Mouse (Mus musculus) inflammation-experienced regulatory T-cells (primary cell): ENCODE data around the gene Cntnap3. TPM values are rescaled to one million over a fixed set of nuclear protein-coding genes. Genes with fewer than 3 reads are reported as not detected.

Experiments
- polyA plus RNA-seq, 2 experiments: library from polyadenylated mRNA; unstranded; fragments of 100-300 nt; shearing (Covaris generic); gene quantifications; one replicate each; pipeline ENCODE4 v1.2.1; 2017

Gene Cntnap3
- under 1 TPM in 1 of 2 experiments, not detected in 1; 0.40 TPM for polyA plus RNA-seq

DNA sequence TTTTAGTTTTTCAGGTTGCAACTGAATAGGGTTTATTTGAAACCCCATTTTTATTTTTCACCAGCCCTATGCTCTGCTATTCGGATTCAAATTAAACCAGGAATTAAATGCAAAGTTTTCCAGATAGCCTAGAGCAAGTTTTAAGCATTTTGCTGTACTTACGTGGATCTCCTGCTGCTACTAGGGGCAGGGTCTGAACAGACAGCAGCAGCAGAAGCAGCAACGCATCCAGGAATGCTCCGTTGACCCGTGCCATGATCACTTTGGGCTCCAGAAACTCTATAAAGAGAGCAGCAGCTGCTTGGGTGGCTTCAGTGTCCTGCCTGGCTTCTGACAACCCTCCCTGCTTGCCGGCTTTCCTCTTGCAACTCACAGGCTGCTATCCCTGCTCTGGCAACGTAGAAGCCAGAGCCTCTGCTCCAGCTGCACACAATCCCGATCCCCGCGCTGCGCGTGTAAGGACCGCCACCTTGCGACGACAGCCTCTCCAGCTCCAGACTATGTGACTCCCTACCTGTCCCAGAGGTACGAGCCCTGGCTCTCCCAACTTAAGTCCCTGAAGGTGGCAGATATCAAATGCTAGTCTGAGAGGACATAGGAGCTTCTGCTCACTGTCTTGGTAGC lies at the start of gene Cntnap3:
TSS of gene Cntnap3 (minus strand) at position 371 of the 624 bp plus-strand sequence.

GRCm38 (mm10) chr13:64917191-64917590 lies 13.4 kb upstream of the Cntnap3 start, which contains the start of gene Spata31:
Spata31 (plus strand) TSS chr13:64917406.

Other genes with a start within 250 kb of the Cntnap3 start
- under 1 TPM; 0.05 to 0.82 TPM for gene Spata31, start 13.5 kb upstream of the Cntnap3 start, polyA plus RNA-seq
- not detected for gene Spata31d1c, start 129.1 kb upstream of the Cntnap3 start, polyA plus RNA-seq
- not detected for gene Prss47, start 148.8 kb upstream of the Cntnap3 start, polyA plus RNA-seq
- 10 to 100 TPM; 61.9 to 82.8 TPM for gene Mfsd14b, start 209.0 kb upstream of the Cntnap3 start, polyA plus RNA-seq
- gene Olfr465-ps1, start 234.1 kb upstream of the Cntnap3 start, polyA plus RNA-seq: not detected
- gene Olfr466, start 246.3 kb upstream of the Cntnap3 start, polyA plus RNA-seq: 1 to 10 TPM in 1 of 2 experiments, under 1 TPM in 1; 0.34 to 1.6 TPM